In genomic region chr11:84642300-84643106, GRCm38 (mm10) we compare ENCODE assay signal across 8 mouse cellular contexts.
DNase-seq lines count a peak whose midpoint lies in the region; ATAC-seq lines count a peak whose summit lies in the region.

No protein-coding gene starts in this region.

- peak overlapping the region; percentile 44 for H3K4me3 ChIP-seq in neural tube, embryonic 15.5 days (replicated peaks)

- ATAC-seq in neural tube, embryonic 15.5 days (ENCODE audit: low FRiP score) = peak; percentile 65
- no peak for ATAC-seq in megakaryocyte-erythroid progenitor cell, adult 5-6 weeks (replicated peaks; ENCODE audit: low FRiP score, low TSS enrichment, poor library complexity, severe bottlenecking)

- peak overlapping the region; percentile 82 for H3K27ac ChIP-seq in neural tube, embryonic 15.5 days (replicated peaks)

- intact Hi-C loops in heart, postnatal 14 days (cut with DNase I) = no loop called here
- intact Hi-C loops in left cerebral cortex, postnatal 4 days (cut with DNase I) = loop anchor here (10.0 kb wide), 1 partner anchor 118 kb away; the partner anchor contains the start of gene Lhx1

- peak overlapping the region; percentile 93 for H3K4me2 ChIP-seq in neural tube, embryonic 15.5 days

- H3K9me3 ChIP-seq in neural tube, embryonic 15.5 days (replicated peaks) = no peaks in the 10 kb centered on the region

- peaks cover 47% of the 10 kb centered on the region for H3K4me1 ChIP-seq in neural tube, embryonic 15.5 days

- WGBS in neural tube, embryonic 15.5 days = under 1% methylated on average over 52 of the region's 67 CpGs

- peaks cover 11% of the 10 kb centered on the region; the same call in 1 of the 2 replicates for H3K27me3 ChIP-seq in neural tube, embryonic 15.5 days (replicated peaks)

- H3K9ac ChIP-seq in neural tube, embryonic 15.5 days (replicated peaks) = peak overlapping the region; percentile 54

- DNase-seq in ovary, postnatal 36 days (ENCODE audit: low spot score) = peak; percentile 46
- no peak for DNase-seq in ovary, postnatal 14 days (ENCODE audit: low spot score)
- DNase-seq in embryo, embryonic 11 days = peak; percentile 73
- DNase-seq in heart, postnatal 14 days = peak; percentile 9 to 24
- DNase-seq in left cerebral cortex, postnatal 4 days = peak; percentile 77
- DNase-seq in lung, postnatal 25 days (ENCODE audit: low spot score) = no peak

- H3K36me3 ChIP-seq in neural tube, embryonic 15.5 days = no peaks in the 10 kb centered on the region

Comparison
In these comparisons a context has a peak if more than half of its experiments do, and no peak if none do; other contexts are left out.
1. DNase-seq: peak in ovary, postnatal 36 days (single experiment), embryo, embryonic 11 days (single experiment), heart, postnatal 14 days (2 of 2) and left cerebral cortex, postnatal 4 days (single experiment); none in ovary, postnatal 14 days (single experiment) and lung, postnatal 25 days (single experiment).